Mouse (Mus musculus): ENCODE data around the gene Spag9. TPM values are rescaled to one million over a fixed set of nuclear protein-coding genes. Genes with fewer than 3 reads are reported as not detected.
A peak's percentile ranks its signal among the peaks of the same experiment; 100 is the strongest.
"Not testable (repeated sequence)": the region's sequence is repeated elsewhere in the genome, so short reads cannot be mapped to it uniquely, and the experiment has no call there.

Gene Spag9
- polyA plus RNA-seq, 1 experiment: 126 TPM

DNA sequence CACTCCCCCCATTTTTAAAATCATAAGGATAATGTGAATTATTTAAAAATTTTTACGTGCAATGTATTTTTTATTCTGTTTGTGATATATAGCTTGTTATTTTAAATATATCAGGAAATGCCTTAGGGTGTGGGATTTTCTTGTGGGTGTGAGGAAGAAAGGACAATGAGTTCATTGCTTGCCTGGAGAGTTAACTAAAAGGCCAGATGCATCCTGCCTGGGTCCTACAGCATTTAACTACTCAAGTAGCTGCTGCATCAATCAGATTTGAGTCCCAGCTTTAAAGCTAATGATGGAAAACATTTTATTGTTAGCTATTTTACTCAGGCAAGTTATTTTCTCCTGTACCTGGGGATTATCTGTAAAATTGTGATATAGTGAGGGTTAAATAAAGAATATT is 45.6 kb downstream of the Spag9 start:
- TF ChIP-seq CTCF (IDR thresholded peaks at IDR 0.05; ENCODE audit: extremely low read depth, insufficient read depth, low read length) (no peak), POLR2A (IDR thresholded peaks at IDR 0.05; ENCODE audit: extremely low read depth, insufficient read depth, low read length) (no peak)
- H3K4me1 ChIP-seq (ENCODE audit: control insufficient read depth, insufficient read depth, low read length): no peaks in the 10 kb centered on the region; the same call in 1 of the 2 replicates
- no peak overlapping the region for H3K27ac ChIP-seq (ENCODE audit: insufficient read depth, low read length)
- H3K4me3 ChIP-seq (ENCODE audit: insufficient read depth, low read length): no peak overlapping the region

DNA sequence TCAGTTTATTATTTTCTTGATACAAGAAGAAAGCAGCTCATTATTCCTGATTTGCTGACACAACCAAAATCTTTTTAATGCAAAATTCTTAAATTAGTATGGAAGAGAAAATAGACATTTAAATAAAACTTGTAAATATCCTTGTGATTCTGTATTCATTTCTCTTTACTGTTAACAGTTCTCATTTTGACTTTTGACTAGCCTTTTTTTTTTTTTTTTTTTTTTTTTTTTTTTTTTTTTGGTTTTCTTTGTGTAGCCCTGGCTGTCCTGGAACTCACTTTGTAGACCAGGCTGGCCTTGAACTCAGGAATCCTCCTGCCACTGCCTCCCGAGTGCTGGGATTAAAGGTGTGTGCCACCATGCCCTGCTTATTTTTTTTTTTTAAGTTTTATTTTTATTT is 46.4 kb downstream of the Spag9 start:
- not testable (repeated sequence) for H3K27ac ChIP-seq (ENCODE audit: insufficient read depth, low read length); H3K4me1 ChIP-seq (ENCODE audit: control insufficient read depth, insufficient read depth, low read length); H3K4me3 ChIP-seq (ENCODE audit: insufficient read depth, low read length)

DNA sequence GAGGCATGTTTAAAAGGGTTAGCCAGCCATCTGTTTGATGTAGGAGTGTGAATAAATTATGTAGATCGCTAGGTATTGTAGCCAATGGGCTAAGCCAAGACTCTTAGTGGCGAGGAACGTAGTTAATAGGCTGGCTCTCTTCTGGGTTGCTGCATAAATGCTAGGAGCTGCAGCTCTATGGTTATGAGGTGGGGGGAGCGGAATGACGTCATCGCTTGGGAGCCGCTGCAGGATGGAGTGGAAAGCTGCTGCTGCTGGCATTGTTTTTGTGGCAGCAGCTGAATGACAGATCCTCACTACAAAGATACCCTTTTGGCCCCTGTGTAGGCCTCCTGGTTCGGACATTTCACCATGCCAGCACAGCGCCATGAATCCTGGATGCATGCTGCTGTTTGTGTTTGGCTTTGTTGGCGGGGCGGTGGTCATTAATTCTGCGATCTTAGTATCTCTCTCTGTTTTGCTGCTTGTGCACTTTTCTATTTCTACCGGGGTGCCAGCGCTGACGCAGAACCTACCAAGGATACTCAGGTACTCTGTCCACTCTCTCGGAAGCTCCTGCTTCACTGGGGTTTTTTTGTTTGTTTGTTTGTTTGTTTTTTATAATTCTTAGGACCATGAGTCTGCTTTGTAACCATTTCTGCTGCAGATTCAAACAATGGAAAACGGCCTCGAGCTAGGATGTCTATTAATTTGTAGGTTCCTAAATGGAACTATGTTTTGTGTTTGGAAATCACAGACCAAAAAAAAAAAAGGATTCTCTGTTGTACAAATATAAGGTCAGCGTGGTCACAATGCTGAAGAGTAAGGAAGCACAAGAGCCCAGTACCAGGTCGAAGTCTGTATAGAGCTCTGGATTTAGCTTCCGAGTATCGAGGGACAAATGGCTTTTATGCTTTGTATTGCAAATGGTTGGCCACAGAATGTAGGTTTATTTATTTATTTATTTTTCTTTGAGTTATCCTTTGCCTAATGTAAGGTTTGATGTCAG is 48.4 kb downstream of the Spag9 start:
- no peak for TF ChIP-seq CTCF (IDR thresholded peaks at IDR 0.05; ENCODE audit: extremely low read depth, insufficient read depth, low read length)
- peak; percentile 96 for TF ChIP-seq POLR2A (IDR thresholded peaks at IDR 0.05; ENCODE audit: extremely low read depth, insufficient read depth, low read length)
- peak overlapping the region; percentile 72 for H3K4me3 ChIP-seq (ENCODE audit: insufficient read depth, low read length)
- H3K27ac ChIP-seq (ENCODE audit: insufficient read depth, low read length): peak overlapping the region; percentile 52
- H3K4me1 ChIP-seq (ENCODE audit: control insufficient read depth, insufficient read depth, low read length): peaks cover 4% of the 10 kb centered on the region

DNA sequence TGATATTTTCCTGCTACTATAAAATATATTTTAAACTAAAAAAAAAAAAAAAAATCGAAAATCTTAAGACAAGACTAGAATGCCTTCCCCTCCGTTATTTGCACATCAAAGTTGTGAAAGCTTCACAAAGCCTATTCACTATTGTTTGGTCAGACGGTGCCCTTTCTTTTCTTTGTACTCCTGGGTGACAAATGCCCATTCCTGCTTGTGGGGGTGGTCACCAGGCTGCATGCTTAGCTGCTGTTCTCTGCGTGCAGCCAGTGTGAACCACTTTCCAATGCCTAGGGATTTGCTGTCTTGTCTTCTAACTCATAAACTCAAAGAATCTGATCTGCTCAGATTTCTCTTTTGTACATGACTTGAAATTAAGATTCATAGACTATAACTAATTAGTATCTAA is 49.1 kb downstream of the Spag9 start:
- H3K4me3 ChIP-seq (ENCODE audit: insufficient read depth, low read length): peak overlapping the region; percentile 72
- peaks cover 4% of the 10 kb centered on the region for H3K4me1 ChIP-seq (ENCODE audit: control insufficient read depth, insufficient read depth, low read length)
- TF ChIP-seq POLR2A (IDR thresholded peaks at IDR 0.05; ENCODE audit: extremely low read depth, insufficient read depth, low read length): no peak
- no peak overlapping the region for H3K27ac ChIP-seq (ENCODE audit: insufficient read depth, low read length)

DNA sequence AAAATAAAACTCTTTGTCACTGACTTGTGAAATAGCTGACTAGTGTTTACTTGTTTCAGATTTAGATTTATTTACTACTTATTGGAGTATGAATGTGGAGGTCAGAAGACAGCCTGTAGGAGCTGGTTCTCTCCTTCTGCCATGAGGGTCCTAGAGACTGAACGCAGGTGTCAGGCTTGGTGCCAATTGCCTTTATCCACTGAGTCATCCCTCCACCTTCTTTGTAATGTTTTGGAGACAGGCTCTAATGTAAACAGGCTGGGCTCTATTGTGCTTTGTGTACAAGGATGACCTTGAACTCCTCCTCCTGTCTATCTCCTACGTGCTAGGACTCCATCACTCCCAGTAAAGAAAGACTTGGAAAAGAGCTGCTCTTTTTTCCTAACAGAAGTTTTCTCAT is 51.4 kb downstream of the Spag9 start:
- Histone ChIP-seq H3K4me3 (ENCODE audit: insufficient read depth, low read length) (peak overlapping the region; percentile 49; the same call in 1 of the 2 replicates), H3K27ac (ENCODE audit: insufficient read depth, low read length) (no peak overlapping the region), H3K4me1 (ENCODE audit: control insufficient read depth, insufficient read depth, low read length) (peaks cover 6% of the 10 kb centered on the region)
- TF ChIP-seq CTCF (IDR thresholded peaks at IDR 0.05; ENCODE audit: extremely low read depth, insufficient read depth, low read length): no peak
- no peak for TF ChIP-seq POLR2A (IDR thresholded peaks at IDR 0.05; ENCODE audit: extremely low read depth, insufficient read depth, low read length)

DNA sequence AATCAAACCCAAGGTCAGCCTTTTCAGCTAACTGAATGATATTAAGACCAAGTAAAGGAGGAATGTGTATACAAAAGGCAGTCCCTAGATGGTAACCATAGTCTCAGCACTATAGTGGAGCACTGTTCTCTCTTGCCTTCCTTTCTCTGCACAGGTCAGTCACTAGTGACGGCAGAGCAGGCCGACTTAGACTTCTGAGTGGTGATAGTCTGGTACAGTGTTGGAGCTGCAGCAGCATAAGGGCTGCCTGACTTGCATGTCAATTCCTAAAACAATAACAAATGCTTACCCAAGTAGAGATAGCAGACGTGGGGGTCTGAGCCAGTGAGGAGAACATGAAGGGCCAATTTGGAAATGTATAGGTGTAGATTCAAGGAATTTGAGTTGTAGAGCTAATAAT is 58.3 kb downstream of the Spag9 start:
- TF ChIP-seq CTCF (IDR thresholded peaks at IDR 0.05; ENCODE audit: extremely low read depth, insufficient read depth, low read length) (no peak), POLR2A (IDR thresholded peaks at IDR 0.05; ENCODE audit: extremely low read depth, insufficient read depth, low read length) (no peak)
- Histone ChIP-seq H3K4me3 (ENCODE audit: insufficient read depth, low read length) (no peak overlapping the region), H3K4me1 (ENCODE audit: control insufficient read depth, insufficient read depth, low read length) (peaks cover 7% of the 10 kb centered on the region), H3K27ac (ENCODE audit: insufficient read depth, low read length) (peak overlapping the region; percentile 68)

DNA sequence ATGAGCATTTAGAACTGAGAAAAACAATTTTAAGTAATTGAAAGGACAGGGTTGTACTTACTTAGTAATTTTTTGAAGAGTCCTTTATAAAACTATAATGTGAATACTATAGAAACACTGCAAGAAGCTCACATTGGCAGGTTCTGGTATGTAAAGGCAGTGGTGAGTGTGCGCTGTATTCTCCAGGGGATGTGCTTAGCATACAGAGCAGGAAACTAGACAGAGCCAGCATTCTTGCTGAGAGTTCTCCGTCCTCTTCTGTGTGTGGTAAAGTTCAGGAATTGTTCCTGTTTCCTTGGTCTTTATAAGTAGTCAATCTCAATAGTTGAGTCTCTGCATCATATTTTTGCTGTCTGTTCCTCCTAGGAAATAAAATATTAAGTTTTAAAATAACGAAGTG is 59.0 kb downstream of the Spag9 start:
- TF ChIP-seq CTCF (IDR thresholded peaks at IDR 0.05; ENCODE audit: extremely low read depth, insufficient read depth, low read length): no peak
- TF ChIP-seq POLR2A (IDR thresholded peaks at IDR 0.05; ENCODE audit: extremely low read depth, insufficient read depth, low read length): no peak
- H3K4me1 ChIP-seq (ENCODE audit: control insufficient read depth, insufficient read depth, low read length): peaks cover 9% of the 10 kb centered on the region
- no peak overlapping the region; the same call in 1 of the 2 replicates for H3K27ac ChIP-seq (ENCODE audit: insufficient read depth, low read length)
- H3K4me3 ChIP-seq (ENCODE audit: insufficient read depth, low read length): no peak overlapping the region

DNA sequence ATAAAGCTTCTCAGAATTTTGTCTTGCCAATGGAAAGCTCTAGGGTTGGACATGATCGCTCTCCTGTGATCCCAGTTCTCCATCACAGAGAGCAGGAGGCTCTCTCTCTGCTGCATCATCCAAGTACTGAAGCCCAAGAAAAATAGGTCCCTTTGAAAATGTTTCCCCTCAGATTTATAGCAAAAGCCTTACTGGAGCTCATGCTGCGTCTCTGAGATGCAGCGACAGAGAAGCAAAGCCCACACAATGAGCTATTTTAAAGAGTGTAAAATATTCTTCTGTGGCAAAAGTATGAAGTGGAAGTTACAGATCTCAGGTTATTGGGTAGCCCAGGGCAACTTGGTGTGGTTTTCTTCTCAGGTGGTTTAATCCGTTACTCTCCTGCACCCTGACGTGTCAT is 68.0 kb downstream of the Spag9 start:
- Histone ChIP-seq H3K27ac (ENCODE audit: insufficient read depth, low read length) (0 out of 2 replicates have a peak overlapping the region, but pooled peaks have one; percentile 65), H3K4me1 (ENCODE audit: control insufficient read depth, insufficient read depth, low read length) (peaks cover 3% of the 10 kb centered on the region; the same call in 1 of the 2 replicates), H3K4me3 (ENCODE audit: insufficient read depth, low read length) (no peak overlapping the region)
- TF ChIP-seq POLR2A (IDR thresholded peaks at IDR 0.05; ENCODE audit: extremely low read depth, insufficient read depth, low read length): no peak
- no peak for TF ChIP-seq CTCF (IDR thresholded peaks at IDR 0.05; ENCODE audit: extremely low read depth, insufficient read depth, low read length)

DNA sequence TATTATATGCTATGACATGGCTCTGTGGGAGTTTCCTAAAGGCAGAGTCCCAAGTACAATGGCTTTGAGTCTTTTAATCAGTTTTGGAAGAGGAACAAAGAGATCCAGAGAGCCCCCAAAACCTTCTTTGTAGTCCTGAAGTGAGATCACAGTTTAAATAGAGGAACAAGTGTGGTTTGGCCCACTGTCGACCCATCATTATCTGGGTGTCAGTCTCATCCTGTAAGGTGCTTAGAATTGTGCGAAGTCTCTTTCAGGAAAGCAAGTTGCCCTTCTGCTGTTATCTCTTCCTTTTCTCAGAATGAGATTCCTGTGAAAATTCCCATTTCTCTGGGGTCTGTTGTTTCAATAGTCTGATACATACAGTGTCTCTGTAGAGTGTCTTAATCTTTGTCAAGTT is 74.6 kb downstream of the Spag9 start:
- H3K4me3 ChIP-seq (ENCODE audit: insufficient read depth, low read length): no peak overlapping the region
- TF ChIP-seq CTCF (IDR thresholded peaks at IDR 0.05; ENCODE audit: extremely low read depth, insufficient read depth, low read length) (no peak), POLR2A (IDR thresholded peaks at IDR 0.05; ENCODE audit: extremely low read depth, insufficient read depth, low read length) (no peak)
- H3K27ac ChIP-seq (ENCODE audit: insufficient read depth, low read length): no peak overlapping the region; the same call in 1 of the 2 replicates
- H3K4me1 ChIP-seq (ENCODE audit: control insufficient read depth, insufficient read depth, low read length): no peaks in the 10 kb centered on the region; the same call in 1 of the 2 replicates

DNA sequence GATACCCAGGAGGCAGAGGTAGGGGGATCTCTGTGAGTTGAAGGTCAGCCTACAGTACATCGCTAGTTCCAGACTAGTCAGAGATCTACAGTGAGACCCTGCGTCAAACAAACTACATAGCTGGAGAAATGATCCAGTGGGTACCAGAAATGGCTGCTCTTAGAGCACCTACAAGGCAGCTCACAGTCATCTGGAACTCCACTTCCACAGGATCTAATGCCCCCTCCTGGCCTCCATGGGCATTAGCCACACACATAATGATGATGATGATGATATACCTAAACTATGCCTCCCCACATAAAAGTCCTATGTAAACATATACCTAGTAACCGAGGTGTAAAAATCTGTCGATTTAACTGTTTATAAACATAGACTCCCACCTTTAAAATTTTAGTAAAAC is 77.4 kb downstream of the Spag9 start:
- H3K4me3 ChIP-seq (ENCODE audit: insufficient read depth, low read length): no peak overlapping the region
- TF ChIP-seq POLR2A (IDR thresholded peaks at IDR 0.05; ENCODE audit: extremely low read depth, insufficient read depth, low read length) (no peak), CTCF (IDR thresholded peaks at IDR 0.05; ENCODE audit: extremely low read depth, insufficient read depth, low read length) (peak; percentile 29; the same call in 1 of the 2 replicates)
- H3K4me1 ChIP-seq (ENCODE audit: control insufficient read depth, insufficient read depth, low read length): no peaks in the 10 kb centered on the region; the same call in 1 of the 2 replicates
- no peak overlapping the region for H3K27ac ChIP-seq (ENCODE audit: insufficient read depth, low read length)
